Mouse (Mus musculus): ENCODE measurements around the gene Brat1. TPM values are rescaled to one million over a fixed set of nuclear protein-coding genes. Genes with fewer than 3 reads are reported as not detected.
"Not testable (repeated sequence)": the region's sequence is repeated elsewhere in the genome, so short reads cannot be mapped to it uniquely, and the experiment has no call there.

Brat1 gene
- 12.2 and 16.9 TPM in 2 replicates for polyA plus RNA-seq (2015; fragmentation: Nextera tagmentation; extraction: Ambion mirVana)

GRCm38 (mm10) chr5:140704378-140705251, at the start of gene Brat1:
Gene Brat1, plus strand, starts transcription at chr5:140705011.
- peak within 1 kb of the TSS; percentile 79 for H3K4me2 ChIP-seq
- no peaks in the 10 kb centered on the region for H3K27me3 ChIP-seq
- peak within 1 kb of the TSS; percentile 69 for H3K4me3 ChIP-seq
- H3K9ac ChIP-seq = peak within 1 kb of the TSS; percentile 72
- peaks cover 39% of the 10 kb centered on the region for H3K4me1 ChIP-seq (replicated peaks)
- peaks cover 10% of the 10 kb centered on the region; the same call in 1 of the 2 replicates for H3K36me3 ChIP-seq
- no peaks in the 10 kb centered on the region for H3K9me3 ChIP-seq (replicated peaks)
- under 1% methylated on average over 69 of the region's 69 CpGs for WGBS
- peak within 1 kb of the TSS; percentile 93 for H3K27ac ChIP-seq
- peak; percentile 94 for ATAC-seq (replicated peaks; ENCODE audit: insufficient number of reproducible peaks, insufficient read depth, low FRiP score, low read depth)

GRCm38 (mm10) chr5:140659607-140660272, 45.1 kb upstream of the Brat1 start:
- Histone ChIP-seq H3K27me3 (no peaks in the 10 kb centered on the region), H3K27ac (no peak overlapping the region), H3K9me3 (replicated peaks) (no peaks in the 10 kb centered on the region), H3K4me1 (replicated peaks) (peaks cover 37% of the 10 kb centered on the region), H3K9ac (no peak overlapping the region), H3K36me3 (no peaks in the 10 kb centered on the region), H3K4me3 (no peak overlapping the region), H3K4me2 (no peak overlapping the region)
- 46% methylated on average over 16 of the region's 16 CpGs for WGBS
- ATAC-seq (replicated peaks; ENCODE audit: insufficient number of reproducible peaks, insufficient read depth, low FRiP score, low read depth) = no peak

- H3K4me3 ChIP-seq = no peak overlapping the region
- no peak for ATAC-seq (replicated peaks; ENCODE audit: insufficient number of reproducible peaks, insufficient read depth, low FRiP score, low read depth)
- H3K4me2 ChIP-seq = no peak overlapping the region
- H3K36me3 ChIP-seq = no peaks in the 10 kb centered on the region
- no peaks in the 10 kb centered on the region for H3K9me3 ChIP-seq (replicated peaks)
- 62% methylated on average over 1 of the region's 1 CpGs for WGBS
- no peak overlapping the region for H3K27ac ChIP-seq
- H3K4me1 ChIP-seq (replicated peaks) = peaks cover 37% of the 10 kb centered on the region
- no peak overlapping the region for H3K9ac ChIP-seq
- no peaks in the 10 kb centered on the region for H3K27me3 ChIP-seq
Measured at GRCm38 (mm10) chr5:140660398-140660797, 44.4 kb upstream of the Brat1 start.

- Histone ChIP-seq H3K4me1 (replicated peaks) (peaks cover 37% of the 10 kb centered on the region), H3K4me3 (no peak overlapping the region), H3K27me3 (no peaks in the 10 kb centered on the region), H3K36me3 (no peaks in the 10 kb centered on the region), H3K4me2 (peak overlapping the region; percentile 19), H3K9me3 (replicated peaks) (no peaks in the 10 kb centered on the region), H3K27ac (peak overlapping the region; percentile 57; the same call in 1 of the 2 replicates), H3K9ac (0 out of 2 replicates have a peak overlapping the region, but pooled peaks have one; percentile 1)
- ATAC-seq (replicated peaks; ENCODE audit: insufficient number of reproducible peaks, insufficient read depth, low FRiP score, low read depth) = no peak
- 46% methylated on average over 8 of the region's 8 CpGs for WGBS
Measured at GRCm38 (mm10) chr5:140661427-140661826, 43.4 kb upstream of the Brat1 start.

- 34% methylated on average over 12 of the region's 12 CpGs for WGBS
- peak overlapping the region; percentile 57 for H3K27ac ChIP-seq
- H3K9ac ChIP-seq = 0 out of 2 replicates have a peak overlapping the region, but pooled peaks have one; percentile 1
- H3K9me3 ChIP-seq (replicated peaks) = no peaks in the 10 kb centered on the region
- no peak overlapping the region for H3K4me3 ChIP-seq
- H3K4me1 ChIP-seq (replicated peaks) = peaks cover 37% of the 10 kb centered on the region
- H3K4me2 ChIP-seq = peak overlapping the region; percentile 19
- no peak for ATAC-seq (replicated peaks; ENCODE audit: insufficient number of reproducible peaks, insufficient read depth, low FRiP score, low read depth)
- no peaks in the 10 kb centered on the region for H3K27me3 ChIP-seq
- no peaks in the 10 kb centered on the region for H3K36me3 ChIP-seq
Measured at GRCm38 (mm10) chr5:140661875-140662643, 42.8 kb upstream of the Brat1 start.

- Histone ChIP-seq H3K4me1 (replicated peaks) (peaks cover 37% of the 10 kb centered on the region), H3K9me3 (replicated peaks) (no peaks in the 10 kb centered on the region), H3K27me3 (no peaks in the 10 kb centered on the region), H3K9ac (no peak overlapping the region), H3K27ac (peak overlapping the region; percentile 57; the same call in 1 of the 2 replicates), H3K4me3 (no peak overlapping the region), H3K4me2 (no peak overlapping the region), H3K36me3 (no peaks in the 10 kb centered on the region)
- ATAC-seq (replicated peaks; ENCODE audit: insufficient number of reproducible peaks, insufficient read depth, low FRiP score, low read depth) = 0 out of 2 replicates have a peak, but pooled peaks have one; percentile 8
- WGBS = 62% methylated on average over 17 of the region's 17 CpGs
Measured at GRCm38 (mm10) chr5:140662741-140663592, 41.8 kb upstream of the Brat1 start.

GRCm38 (mm10) chr5:140663621-140664180, 41.1 kb upstream of the Brat1 start:
- Histone ChIP-seq H3K27me3 (no peaks in the 10 kb centered on the region), H3K27ac (no peak overlapping the region), H3K36me3 (peaks cover 3% of the 10 kb centered on the region), H3K9ac (0 out of 2 replicates have a peak overlapping the region, but pooled peaks have one; percentile 18), H3K4me1 (replicated peaks) (peaks cover 37% of the 10 kb centered on the region), H3K4me3 (no peak overlapping the region), H3K4me2 (no peak overlapping the region), H3K9me3 (replicated peaks) (no peaks in the 10 kb centered on the region)
- 40% methylated on average over 7 of the region's 7 CpGs for WGBS
- peak; percentile 64; the same call in 1 of the 2 replicates for ATAC-seq (replicated peaks; ENCODE audit: insufficient number of reproducible peaks, insufficient read depth, low FRiP score, low read depth)

GRCm38 (mm10) chr5:140672115-140672514, 32.7 kb upstream of the Brat1 start:
- 72% methylated on average over 6 of the region's 6 CpGs for WGBS
- ATAC-seq (replicated peaks; ENCODE audit: insufficient number of reproducible peaks, insufficient read depth, low FRiP score, low read depth) = no peak
- Histone ChIP-seq H3K9ac (no peak overlapping the region), H3K4me1 (replicated peaks) (0 out of 2 replicates have a peak, but pooled peaks cover 4% of the 10 kb centered on the region), H3K4me2 (no peak overlapping the region), H3K9me3 (replicated peaks) (no peaks in the 10 kb centered on the region), H3K36me3 (peaks cover 22% of the 10 kb centered on the region), H3K4me3 (no peak overlapping the region), H3K27ac (no peak overlapping the region), H3K27me3 (no peaks in the 10 kb centered on the region)

- peaks cover 22% of the 10 kb centered on the region for H3K36me3 ChIP-seq
Measured at GRCm38 (mm10) chr5:140672603-140673002, 32.2 kb upstream of the Brat1 start.

GRCm38 (mm10) chr5:140674036-140674435, 30.8 kb upstream of the Brat1 start:
- Histone ChIP-seq H3K27ac (no peak overlapping the region), H3K4me3 (no peak overlapping the region), H3K9ac (no peak overlapping the region), H3K27me3 (no peaks in the 10 kb centered on the region), H3K9me3 (replicated peaks) (no peaks in the 10 kb centered on the region), H3K4me1 (replicated peaks) (0 out of 2 replicates have a peak, but pooled peaks cover 4% of the 10 kb centered on the region), H3K4me2 (no peak overlapping the region), H3K36me3 (peaks cover 16% of the 10 kb centered on the region)
- no peak for ATAC-seq (replicated peaks; ENCODE audit: insufficient number of reproducible peaks, insufficient read depth, low FRiP score, low read depth)
- 82% methylated on average over 17 of the region's 17 CpGs for WGBS

More at GRCm38 (mm10) chr5:140672603-140673002, 32.2 kb upstream of the Brat1 start:
- H3K9me3 ChIP-seq (replicated peaks); H3K27ac ChIP-seq; H3K27me3 ChIP-seq; H3K4me1 ChIP-seq (replicated peaks); ATAC-seq (replicated peaks; ENCODE audit: insufficient number of reproducible peaks, insufficient read depth, low FRiP score, low read depth); H3K9ac ChIP-seq; H3K4me2 ChIP-seq; H3K4me3 ChIP-seq: not testable (repeated sequence)
- WGBS = 88% methylated on average over 6 of the region's 6 CpGs

Data from heart, embryonic 15.5 days (tissue).